9 mouse cellular contexts compared by ENCODE assay signal in the genomic region with DNA sequence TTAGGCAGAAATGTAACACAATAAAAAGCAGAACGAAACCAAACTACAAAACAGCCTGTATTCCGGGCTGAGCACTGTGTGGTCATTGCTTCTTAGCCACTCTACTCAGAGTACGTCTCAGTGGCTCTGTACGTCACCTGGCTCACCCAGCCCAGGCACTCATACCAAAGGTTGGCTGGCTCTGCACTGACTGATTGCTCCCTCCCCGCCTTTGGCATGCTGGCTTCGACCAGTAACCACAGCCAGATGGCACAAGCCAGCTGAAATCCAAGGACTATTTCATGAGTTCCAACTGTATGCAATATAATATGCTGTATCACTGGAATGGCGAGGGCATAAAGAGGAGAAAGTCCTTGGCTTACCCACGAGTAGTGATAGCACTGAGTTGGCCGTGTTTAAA.
DNase-seq lines count a peak whose midpoint lies in the region; ATAC-seq and TF ChIP-seq lines count a peak whose summit lies in the region.
"Had no signal": no experiment of that assay in that cellular context is flagged by ENCODE, and none has a peak within 500 bp of the region (broad histone marks: within the 10 kb centered on the region; RNA-seq: fewer than 3 reads in every experiment).

No protein-coding gene starts in this region.

- peak; percentile 71 to 78 for DNase-seq in cerebellum, postnatal 14 days
- no peak for DNase-seq in cerebellum, adult 11-12 months
- DNase-seq in liver, adult 2 months (ENCODE audit: extremely low read depth, low read depth, low spot score), result peak; percentile 91
- DNase-seq in liver, result no peak
- DNase-seq in gastrocnemius, postnatal 10 days, result peak; percentile 56
- no peak for DNase-seq in MN1 (ENCODE audit: low spot score)

- TF ChIP-seq POLR2A in liver, adult 2 months (IDR thresholded peaks at IDR 0.05; ENCODE audit: extremely low read depth, insufficient read depth, low read length), result no peak

- H3K79me2 ChIP-seq in liver, adult 2 months (ENCODE audit: control insufficient read depth, insufficient read depth, low read length), result 0 out of 2 replicates have a peak, but pooled peaks cover 3% of the 10 kb centered on the region

- peak; percentile 55; the same call in 1 of the 2 replicates for ATAC-seq in neural tube, embryonic 15.5 days (ENCODE audit: low FRiP score)
- no peak for ATAC-seq in activated CD4-positive, CD25-positive, alpha-beta regulatory T cell, adult 4 months

- H3K27me3 ChIP-seq in liver, adult 2 months (ENCODE audit: control insufficient read depth, insufficient read depth, low read length), result no peaks in the 10 kb centered on the region
- H3K27me3 ChIP-seq in neural tube, embryonic 15.5 days (replicated peaks), result no peaks in the 10 kb centered on the region

- no peak overlapping the region for H3K9ac ChIP-seq in liver, adult 2 months (ENCODE audit: low read depth, low read length)
- H3K9ac ChIP-seq in neural tube, embryonic 15.5 days (replicated peaks), result no peak overlapping the region
- H3K9ac ChIP-seq: liver, embryonic 14.5 days had no signal

- no peak overlapping the region for H3K4me3 ChIP-seq in liver, adult 2 months (ENCODE audit: insufficient read depth, low read depth, low read length)
- H3K4me3 ChIP-seq in neural tube, embryonic 15.5 days (replicated peaks), result no peak overlapping the region

- H3K4me1 ChIP-seq in liver, adult 2 months (ENCODE audit: control insufficient read depth, insufficient read depth, low read length), result no peaks in the 10 kb centered on the region
- peaks cover 4% of the 10 kb centered on the region; the same call in 1 of the 2 replicates for H3K4me1 ChIP-seq in neural tube, embryonic 15.5 days

- WGBS in liver, adult 2 months, result 38% methylated on average over 9 of the region's 9 CpGs
- 66% methylated on average over 9 of the region's 9 CpGs for WGBS in neural tube, embryonic 15.5 days

- peak; percentile 55 for TF ChIP-seq CTCF in liver, adult 2 months (IDR thresholded peaks at IDR 0.05; ENCODE audit: low read depth, low read length)

- H3K36me3 ChIP-seq in liver, adult 2 months (ENCODE audit: control insufficient read depth, insufficient read depth, low read length), result no peaks in the 10 kb centered on the region
- no peaks in the 10 kb centered on the region for H3K36me3 ChIP-seq in neural tube, embryonic 15.5 days

- no peaks in the 10 kb centered on the region for H3K9me3 ChIP-seq in neural tube, embryonic 15.5 days (replicated peaks)

- H3K27ac ChIP-seq in liver, adult 2 months (replicated peaks; ENCODE audit: insufficient read depth, low read depth, low read length), result no peak overlapping the region
- 0 out of 2 replicates have a peak overlapping the region, but pooled peaks have one; percentile 18 for H3K27ac ChIP-seq in neural tube, embryonic 15.5 days (replicated peaks)
- H3K27ac ChIP-seq: liver, embryonic 14.5 days had no signal

- H3K4me2 ChIP-seq in neural tube, embryonic 15.5 days, result no peak overlapping the region

Comparison
In these comparisons a context has a peak if more than half of its experiments do, and no peak if none do; other contexts are left out.
1. DNase-seq: peak in cerebellum, postnatal 14 days (2 of 2), liver, adult 2 months (single experiment) and gastrocnemius, postnatal 10 days (single experiment); none in cerebellum, adult 11-12 months (single experiment), liver (single experiment) and MN1 (single experiment).